Mouse (Mus musculus): Measurements from ENCODE around the gene Cc2d2a. TPM values are rescaled to one million over a fixed set of nuclear protein-coding genes. Genes with fewer than 3 reads are reported as not detected.

Gene Cc2d2a
- under 1 TPM; 0.45 to 0.64 TPM for total RNA-seq (2023)

DNA sequence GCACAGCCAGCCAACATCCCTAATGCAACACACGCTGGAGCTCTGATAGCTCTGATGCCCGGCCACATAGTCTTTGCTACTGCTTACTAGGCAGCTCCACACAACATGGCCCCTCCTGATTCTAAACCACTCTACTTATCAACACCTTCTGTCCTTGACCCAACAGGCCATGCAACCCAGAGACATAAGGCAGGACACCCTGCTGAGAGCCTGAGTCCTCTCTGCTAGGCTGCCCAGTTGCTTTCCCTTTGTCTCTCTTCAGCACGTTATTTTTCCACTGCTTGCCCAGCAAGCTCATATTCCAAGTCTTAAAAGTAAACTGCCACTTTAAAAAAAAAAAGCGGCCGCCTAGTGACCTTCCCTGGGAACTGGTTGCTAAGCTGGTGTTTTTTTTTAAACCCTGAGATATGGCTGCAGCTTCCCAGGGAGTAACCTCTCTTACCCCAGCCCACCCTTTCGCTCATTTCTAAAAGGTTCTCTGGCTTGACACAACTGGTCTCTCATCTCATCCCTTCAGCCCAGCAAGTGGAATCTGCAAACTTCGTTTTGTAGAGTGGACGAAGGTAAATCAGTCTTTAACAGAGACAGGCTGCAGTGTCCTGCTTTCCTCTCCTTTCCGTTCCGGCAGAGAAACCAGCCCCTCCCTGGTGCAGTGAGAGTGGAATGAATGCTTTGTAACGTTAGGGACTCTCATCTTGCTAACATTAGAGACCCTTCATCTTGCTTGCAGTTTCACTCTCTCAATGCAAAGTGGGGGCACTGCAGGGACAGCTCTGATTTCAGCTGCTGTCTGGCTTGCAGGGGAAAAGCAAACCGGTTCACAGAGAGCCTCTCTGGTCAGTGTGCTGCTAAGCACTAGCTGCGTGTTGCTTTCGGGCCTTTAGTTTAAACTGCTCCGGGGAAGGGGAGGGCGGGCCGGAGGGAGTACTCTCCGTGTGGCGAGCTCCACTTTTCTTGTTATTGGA lies at the start of gene Cc2d2a:
Gene Cc2d2a, plus strand, starts transcription at position 350 of the 965 bp plus-strand sequence.

Other genes with a start within 250 kb of the Cc2d2a start
- gene C1qtnf7, start 146.8 kb upstream of the Cc2d2a start, total RNA-seq (2023) = not detected
- gene Bst1, start 156.5 kb downstream of the Cc2d2a start, total RNA-seq (2023) = 10 to 100 TPM; 14.1 to 15.0 TPM
- 10 to 100 TPM; 89.8 to 94.1 TPM for gene Fbxl5, start 159.3 kb downstream of the Cc2d2a start, total RNA-seq (2023)
- 10 to 100 TPM; 19.3 to 19.5 TPM for gene Cd38, start 206.2 kb downstream of the Cc2d2a start, total RNA-seq (2023)